Mouse (Mus musculus): ENCODE results near the gene Lrrc8d. TPM values are rescaled to one million over a fixed set of nuclear protein-coding genes. Genes with fewer than 3 reads are reported as not detected.

Gene Lrrc8d
- polyA plus RNA-seq, 1 experiment, result 30.2 TPM

- Histone ChIP-seq H3K4me1 (ENCODE audit: control insufficient read depth, insufficient read depth, low read length) (peaks cover 8% of the 10 kb centered on the region; the same call in 1 of the 2 replicates), H3K27ac (ENCODE audit: insufficient read depth, low read length) (peak overlapping the region; percentile 46; the same call in 1 of the 2 replicates), H3K4me3 (ENCODE audit: insufficient read depth, low read length) (no peak overlapping the region)
- TF ChIP-seq CTCF (IDR thresholded peaks at IDR 0.05; ENCODE audit: borderline replicate concordance, insufficient read depth, low read length), result no peak
- TF ChIP-seq POLR2A (IDR thresholded peaks at IDR 0.05; ENCODE audit: low read depth, low read length), result no peak
These were observed 1.1 kb upstream of the Lrrc8d start for GRCm38 (mm10) chr5:105698694-105699093.

GRCm38 (mm10) chr5:105700070-105700851 lies 492 bp downstream of the Lrrc8d start:
- H3K27ac ChIP-seq (ENCODE audit: insufficient read depth, low read length), result no peak overlapping the region
- TF ChIP-seq POLR2A (IDR thresholded peaks at IDR 0.05; ENCODE audit: low read depth, low read length) (no peak), CTCF (IDR thresholded peaks at IDR 0.05; ENCODE audit: borderline replicate concordance, insufficient read depth, low read length) (no peak)
- peaks cover 8% of the 10 kb centered on the region; the same call in 1 of the 2 replicates for H3K4me1 ChIP-seq (ENCODE audit: control insufficient read depth, insufficient read depth, low read length)
- H3K4me3 ChIP-seq (ENCODE audit: insufficient read depth, low read length), result peak overlapping the region; percentile 73

GRCm38 (mm10) chr5:105701326-105701725 lies 1.6 kb downstream of the Lrrc8d start:
- TF ChIP-seq CTCF (IDR thresholded peaks at IDR 0.05; ENCODE audit: borderline replicate concordance, insufficient read depth, low read length) (no peak), POLR2A (IDR thresholded peaks at IDR 0.05; ENCODE audit: low read depth, low read length) (no peak)
- Histone ChIP-seq H3K27ac (ENCODE audit: insufficient read depth, low read length) (no peak overlapping the region), H3K4me3 (ENCODE audit: insufficient read depth, low read length) (no peak overlapping the region), H3K4me1 (ENCODE audit: control insufficient read depth, insufficient read depth, low read length) (peaks cover 8% of the 10 kb centered on the region; the same call in 1 of the 2 replicates)

- H3K4me1 ChIP-seq (ENCODE audit: control insufficient read depth, insufficient read depth, low read length), result peaks cover 8% of the 10 kb centered on the region; the same call in 1 of the 2 replicates
- TF ChIP-seq POLR2A (IDR thresholded peaks at IDR 0.05; ENCODE audit: low read depth, low read length) (no peak), CTCF (IDR thresholded peaks at IDR 0.05; ENCODE audit: borderline replicate concordance, insufficient read depth, low read length) (no peak)
- no peak overlapping the region for H3K4me3 ChIP-seq (ENCODE audit: insufficient read depth, low read length)
- no peak overlapping the region for H3K27ac ChIP-seq (ENCODE audit: insufficient read depth, low read length)
These were observed 2.1 kb downstream of the Lrrc8d start for GRCm38 (mm10) chr5:105701844-105702243.

- Histone ChIP-seq H3K27ac (ENCODE audit: insufficient read depth, low read length) (no peak overlapping the region), H3K4me3 (ENCODE audit: insufficient read depth, low read length) (no peak overlapping the region), H3K4me1 (ENCODE audit: control insufficient read depth, insufficient read depth, low read length) (peaks cover 8% of the 10 kb centered on the region; the same call in 1 of the 2 replicates)
- no peak for TF ChIP-seq POLR2A (IDR thresholded peaks at IDR 0.05; ENCODE audit: low read depth, low read length)
- TF ChIP-seq CTCF (IDR thresholded peaks at IDR 0.05; ENCODE audit: borderline replicate concordance, insufficient read depth, low read length), result no peak
These were observed 3.0 kb downstream of the Lrrc8d start for GRCm38 (mm10) chr5:105702580-105703285.

GRCm38 (mm10) chr5:105703286-105703655 lies 3.5 kb downstream of the Lrrc8d start:
- Histone ChIP-seq H3K4me3 (ENCODE audit: insufficient read depth, low read length) (no peak overlapping the region), H3K27ac (ENCODE audit: insufficient read depth, low read length) (no peak overlapping the region), H3K4me1 (ENCODE audit: control insufficient read depth, insufficient read depth, low read length) (peaks cover 8% of the 10 kb centered on the region; the same call in 1 of the 2 replicates)
- no peak for TF ChIP-seq POLR2A (IDR thresholded peaks at IDR 0.05; ENCODE audit: low read depth, low read length)
- no peak for TF ChIP-seq CTCF (IDR thresholded peaks at IDR 0.05; ENCODE audit: borderline replicate concordance, insufficient read depth, low read length)

- no peak overlapping the region for H3K4me3 ChIP-seq (ENCODE audit: insufficient read depth, low read length)
- H3K4me1 ChIP-seq (ENCODE audit: control insufficient read depth, insufficient read depth, low read length), result no peaks in the 10 kb centered on the region; the same call in 1 of the 2 replicates
- no peak overlapping the region for H3K27ac ChIP-seq (ENCODE audit: insufficient read depth, low read length)
- TF ChIP-seq POLR2A (IDR thresholded peaks at IDR 0.05; ENCODE audit: low read depth, low read length), result no peak
- no peak for TF ChIP-seq CTCF (IDR thresholded peaks at IDR 0.05; ENCODE audit: borderline replicate concordance, insufficient read depth, low read length)
These were observed 4.8 kb downstream of the Lrrc8d start for GRCm38 (mm10) chr5:105704573-105704972.

- TF ChIP-seq CTCF (IDR thresholded peaks at IDR 0.05; ENCODE audit: borderline replicate concordance, insufficient read depth, low read length) (no peak), POLR2A (IDR thresholded peaks at IDR 0.05; ENCODE audit: low read depth, low read length) (no peak)
- H3K4me3 ChIP-seq (ENCODE audit: insufficient read depth, low read length), result no peak overlapping the region
- H3K4me1 ChIP-seq (ENCODE audit: control insufficient read depth, insufficient read depth, low read length), result no peaks in the 10 kb centered on the region; the same call in 1 of the 2 replicates
- H3K27ac ChIP-seq (ENCODE audit: insufficient read depth, low read length), result no peak overlapping the region
These were observed 6.9 kb downstream of the Lrrc8d start for GRCm38 (mm10) chr5:105706635-105707034.

- H3K4me1 ChIP-seq (ENCODE audit: control insufficient read depth, insufficient read depth, low read length), result no peaks in the 10 kb centered on the region
- TF ChIP-seq CTCF (IDR thresholded peaks at IDR 0.05; ENCODE audit: borderline replicate concordance, insufficient read depth, low read length) (no peak), POLR2A (IDR thresholded peaks at IDR 0.05; ENCODE audit: low read depth, low read length) (no peak)
- H3K27ac ChIP-seq (ENCODE audit: insufficient read depth, low read length), result no peak overlapping the region
- H3K4me3 ChIP-seq (ENCODE audit: insufficient read depth, low read length), result no peak overlapping the region
These were observed 8.5 kb downstream of the Lrrc8d start for GRCm38 (mm10) chr5:105708276-105708675.

- H3K27ac ChIP-seq (ENCODE audit: insufficient read depth, low read length), result no peak overlapping the region
- no peaks in the 10 kb centered on the region for H3K4me1 ChIP-seq (ENCODE audit: control insufficient read depth, insufficient read depth, low read length)
- H3K4me3 ChIP-seq (ENCODE audit: insufficient read depth, low read length), result no peak overlapping the region
- TF ChIP-seq POLR2A (IDR thresholded peaks at IDR 0.05; ENCODE audit: low read depth, low read length) (no peak), CTCF (IDR thresholded peaks at IDR 0.05; ENCODE audit: borderline replicate concordance, insufficient read depth, low read length) (no peak)
These were observed 10.7 kb downstream of the Lrrc8d start for GRCm38 (mm10) chr5:105710473-105710872.

Measured in embryonic fibroblast, embryonic 13.5 days (primary cell).